Mouse (Mus musculus): ENCODE results near the gene Tnpo2. TPM values are rescaled to one million over a fixed set of nuclear protein-coding genes. Genes with fewer than 3 reads are reported as not detected.

Tnpo2 gene
- polyA plus RNA-seq, 1 experiment from 2014 or later = 64.1 TPM

DNA sequence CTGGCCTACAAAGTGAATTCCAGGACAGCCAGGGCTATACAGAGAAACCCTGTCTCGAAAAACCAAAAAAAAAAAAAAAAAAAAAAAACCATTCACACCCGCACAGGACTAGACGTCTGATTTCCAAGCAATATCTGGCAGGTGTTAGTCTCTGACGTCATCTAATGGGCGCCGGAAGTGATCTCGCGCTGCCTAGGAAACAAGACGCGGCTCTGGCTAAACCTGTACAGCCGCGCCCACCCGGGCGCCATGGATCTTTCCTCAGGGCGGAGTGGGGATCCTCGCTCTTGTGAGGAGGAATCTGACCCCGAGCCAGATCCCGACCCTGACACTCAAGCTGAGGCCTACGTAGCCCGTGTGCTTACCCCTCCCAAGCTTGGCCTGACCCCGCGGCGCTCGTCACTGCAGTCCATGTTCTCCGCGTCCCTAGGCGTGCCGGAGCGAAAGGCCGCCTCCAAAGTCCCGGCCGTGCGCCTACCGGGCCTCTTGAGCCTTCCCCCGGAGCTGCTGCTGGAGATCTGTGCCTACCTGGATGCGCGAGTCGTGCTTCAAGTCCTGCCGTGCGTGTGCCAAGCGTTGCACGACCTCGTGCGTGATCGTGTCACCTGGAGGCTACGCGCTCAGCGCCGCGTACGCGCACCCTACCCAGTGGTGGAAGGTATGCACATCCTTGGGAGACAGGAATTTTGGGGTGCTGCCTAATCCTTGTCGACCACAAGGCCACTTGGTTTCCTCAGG, 23.3 kb downstream of the Tnpo2 start, which contains the start of gene Fbxw9:
Fbxw9 (plus strand) TSS at position 177 of the 738 bp plus-strand sequence.
- ATAC-seq (replicated peaks) = peak; percentile 94
- Histone ChIP-seq H3K4me2 (replicated peaks) (peak within 1 kb of the TSS; percentile 76), H3K4me1 (peaks cover 21% of the 10 kb centered on the region), H3K27me3 (no peaks in the 10 kb centered on the region), H3K36me3 (peaks cover 24% of the 10 kb centered on the region), H3K27ac (replicated peaks) (peak within 1 kb of the TSS; percentile 55), H3K9me3 (no peaks in the 10 kb centered on the region), H3K4me3 (peak within 1 kb of the TSS; percentile 88), H3K9ac (replicated peaks) (peak within 1 kb of the TSS; percentile 70)
- WGBS = under 1% methylated on average over 52 of the region's 53 CpGs

DNA sequence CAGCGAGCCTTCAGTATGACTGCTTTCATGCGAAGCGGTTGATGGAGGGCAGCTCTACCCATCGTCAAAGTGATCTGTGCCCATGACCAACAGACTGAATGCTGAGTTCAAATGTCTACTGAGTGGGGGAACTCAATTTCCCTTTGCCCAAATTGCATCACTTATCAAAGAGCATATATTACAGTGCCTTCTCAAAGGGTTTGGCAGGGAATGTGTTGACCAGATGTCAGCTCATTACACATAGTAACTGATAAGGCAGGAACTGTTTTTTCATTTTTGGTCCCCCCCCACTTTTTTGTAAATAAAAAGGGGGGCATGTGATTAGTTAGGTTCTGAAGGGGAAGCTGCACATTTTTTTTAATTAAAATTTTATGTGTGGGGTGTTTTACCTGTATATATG, 25.9 kb downstream of the Tnpo2 start:
- no peak for ATAC-seq (replicated peaks)
- H3K27ac ChIP-seq (replicated peaks) = no peak overlapping the region
- H3K9me3 ChIP-seq = no peaks in the 10 kb centered on the region
- no peaks in the 10 kb centered on the region for H3K27me3 ChIP-seq
- no peak overlapping the region for H3K4me2 ChIP-seq (replicated peaks)
- H3K4me3 ChIP-seq = no peak overlapping the region
- WGBS = 96% methylated on average over 4 of the region's 4 CpGs
- H3K4me1 ChIP-seq = peaks cover 21% of the 10 kb centered on the region
- H3K36me3 ChIP-seq = peaks cover 19% of the 10 kb centered on the region; the same call in 1 of the 2 replicates
- H3K9ac ChIP-seq (replicated peaks) = no peak overlapping the region

DNA sequence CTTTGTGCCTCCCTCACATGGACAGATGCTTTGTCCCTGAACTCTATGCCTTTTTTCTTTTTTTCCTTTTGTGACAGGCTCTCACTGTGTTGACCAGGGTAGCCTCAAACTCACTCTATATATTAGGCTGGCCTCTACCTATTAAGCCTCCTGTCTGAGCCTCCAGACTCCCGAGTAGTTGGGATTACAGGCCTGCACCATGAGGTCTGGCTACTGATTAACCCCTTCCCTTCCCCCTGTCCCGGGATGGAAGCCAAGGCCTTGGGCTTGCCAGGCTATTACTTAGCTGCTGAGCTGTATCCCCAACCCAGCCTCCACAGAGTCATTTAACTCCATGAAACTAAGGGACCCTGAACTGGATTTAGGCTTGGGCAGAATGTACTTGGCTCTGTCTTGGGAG, 28.5 kb downstream of the Tnpo2 start:
- Histone ChIP-seq H3K27ac (replicated peaks) (no peak overlapping the region), H3K9me3 (no peaks in the 10 kb centered on the region), H3K9ac (replicated peaks) (no peak overlapping the region), H3K27me3 (no peaks in the 10 kb centered on the region), H3K36me3 (peaks cover 28% of the 10 kb centered on the region; the same call in 1 of the 2 replicates), H3K4me3 (no peak overlapping the region), H3K4me1 (peaks cover 21% of the 10 kb centered on the region), H3K4me2 (replicated peaks) (no peak overlapping the region)
- ATAC-seq (replicated peaks) = no peak
- 45% methylated on average over 2 of the region's 2 CpGs for WGBS

DNA sequence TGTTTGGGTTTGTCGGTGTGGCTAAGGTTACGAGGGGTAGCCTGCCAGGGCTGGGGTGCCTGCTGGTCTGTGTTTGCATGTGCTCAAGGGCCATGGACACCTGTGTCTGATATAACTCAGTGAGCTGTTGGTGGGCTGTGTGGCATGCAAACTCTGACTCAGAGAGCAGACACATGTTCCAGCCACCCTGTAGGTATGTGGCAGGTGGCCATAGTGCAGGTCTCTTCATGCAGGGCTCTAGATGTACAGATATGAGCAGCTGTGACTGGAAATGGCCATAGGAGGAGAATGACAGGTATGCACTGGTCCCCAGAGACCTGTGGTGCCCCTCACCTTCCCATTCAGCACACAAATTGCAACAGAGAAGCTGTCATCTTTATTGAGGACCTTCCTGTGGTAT, 30.4 kb downstream of the Tnpo2 start:
- Histone ChIP-seq H3K27ac (replicated peaks) (no peak overlapping the region), H3K9me3 (no peaks in the 10 kb centered on the region), H3K9ac (replicated peaks) (no peak overlapping the region), H3K4me3 (no peak overlapping the region), H3K36me3 (peaks cover 28% of the 10 kb centered on the region; the same call in 1 of the 2 replicates), H3K4me2 (replicated peaks) (no peak overlapping the region), H3K27me3 (no peaks in the 10 kb centered on the region), H3K4me1 (peaks cover 14% of the 10 kb centered on the region)
- 92% methylated on average over 2 of the region's 2 CpGs for WGBS
- no peak for ATAC-seq (replicated peaks)

DNA sequence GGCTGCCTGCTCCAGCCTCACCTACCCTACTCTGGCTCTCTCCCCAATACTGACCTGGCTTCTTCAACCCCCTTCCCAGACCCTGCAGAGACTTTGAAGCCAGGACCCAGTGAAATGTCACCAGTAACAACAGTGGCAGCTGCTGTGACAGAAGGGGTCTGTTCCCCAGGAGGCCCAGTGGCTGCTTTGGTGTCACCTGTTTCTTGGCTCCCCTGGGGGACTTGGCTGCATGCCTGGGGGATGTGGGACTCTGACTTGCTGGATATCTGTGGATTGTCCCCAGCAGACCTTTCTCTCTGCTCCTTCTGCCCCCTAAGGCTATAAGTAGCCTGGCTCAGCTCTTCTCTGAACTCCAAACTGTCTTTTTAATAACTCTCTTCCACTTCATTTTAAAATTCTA, 31.3 kb downstream of the Tnpo2 start, which contains the start of gene Gm5741:
Gm5741 (minus strand) TSS at position 1 of the 400 bp plus-strand sequence.
- no peak within 1 kb of the TSS for H3K9ac ChIP-seq (replicated peaks)
- H3K4me2 ChIP-seq (replicated peaks) = no peak within 1 kb of the TSS
- no peak within 1 kb of the TSS for H3K27ac ChIP-seq (replicated peaks)
- H3K4me1 ChIP-seq = peaks cover 18% of the 10 kb centered on the region
- H3K27me3 ChIP-seq = no peaks in the 10 kb centered on the region
- no peak within 1 kb of the TSS for H3K4me3 ChIP-seq
- no peak for ATAC-seq (replicated peaks)
- H3K36me3 ChIP-seq = peaks cover 24% of the 10 kb centered on the region; the same call in 1 of the 2 replicates
- H3K9me3 ChIP-seq = no peaks in the 10 kb centered on the region

DNA sequence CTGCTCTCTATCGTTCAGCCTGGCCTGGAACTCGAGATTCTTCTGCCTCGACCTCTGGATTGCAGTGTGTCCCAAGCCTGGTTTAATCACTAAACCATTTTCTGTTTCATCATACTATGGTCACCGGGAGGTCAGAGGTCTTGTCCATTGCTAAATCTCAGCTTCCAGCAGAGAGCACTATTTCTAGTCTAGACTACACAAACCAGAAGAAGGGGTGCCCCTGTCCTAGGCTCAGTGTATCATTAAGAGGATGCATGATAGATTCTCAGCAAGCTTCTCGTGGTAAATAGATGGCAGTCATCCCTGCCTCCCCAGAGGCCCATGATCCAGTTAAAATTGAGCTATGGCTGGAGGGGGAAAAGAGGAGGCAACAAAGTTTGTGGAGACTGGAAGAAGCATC, 34.3 kb downstream of the Tnpo2 start:
- Histone ChIP-seq H3K9ac (replicated peaks) (peak overlapping the region; percentile 71; the same call in 1 of the 2 replicates), H3K27ac (replicated peaks) (peak overlapping the region; percentile 96), H3K36me3 (peaks cover 42% of the 10 kb centered on the region), H3K4me3 (peak overlapping the region; percentile 81), H3K4me2 (replicated peaks) (peak overlapping the region; percentile 57), H3K9me3 (no peaks in the 10 kb centered on the region), H3K4me1 (peaks cover 21% of the 10 kb centered on the region), H3K27me3 (no peaks in the 10 kb centered on the region)
- 82% methylated on average over 5 of the region's 5 CpGs for WGBS
- no peak for ATAC-seq (replicated peaks)

DNA sequence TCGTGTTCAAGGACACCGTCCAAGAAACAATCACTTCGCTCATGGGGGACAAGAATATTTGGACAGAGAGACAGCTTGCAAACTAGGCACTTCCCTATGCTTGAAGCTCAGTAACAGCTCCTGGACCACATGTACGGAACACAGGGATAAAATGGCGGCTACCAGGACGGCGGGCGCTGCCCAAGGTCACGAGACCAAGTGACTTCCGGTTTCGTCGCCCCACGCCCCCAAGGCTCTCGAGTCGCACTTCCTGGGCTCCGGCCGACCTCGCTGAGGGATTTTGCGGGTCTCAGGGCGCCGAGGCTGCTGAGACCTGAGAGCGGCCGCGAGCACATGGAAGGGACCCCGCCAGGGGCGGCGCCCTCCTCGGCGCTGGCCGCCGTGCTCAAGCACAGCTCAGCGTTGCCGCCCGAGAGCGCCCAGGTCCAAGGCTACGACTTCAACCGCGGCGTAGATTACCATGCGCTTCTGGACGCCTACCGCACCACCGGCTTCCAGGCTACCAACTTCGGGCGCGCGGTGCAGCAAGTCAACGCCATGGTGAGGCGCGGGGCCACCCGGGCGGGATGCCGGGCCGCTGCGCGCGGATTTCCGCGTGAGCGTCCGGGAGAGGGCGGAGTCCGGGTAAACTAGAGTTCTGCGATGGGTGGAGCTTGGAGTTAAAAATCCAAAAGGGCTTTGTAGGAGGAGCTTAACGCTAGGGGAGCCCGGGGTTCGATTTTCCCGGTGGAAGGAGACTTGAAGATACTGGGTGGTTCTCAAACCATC, 35.0 kb downstream of the Tnpo2 start, which contains the start of gene Dhps:
Dhps (plus strand) TSS at position 244 of the 768 bp plus-strand sequence.
- Histone ChIP-seq H3K4me2 (replicated peaks) (peak within 1 kb of the TSS; percentile 57), H3K4me3 (peak within 1 kb of the TSS; percentile 81), H3K4me1 (peaks cover 21% of the 10 kb centered on the region), H3K9ac (replicated peaks) (peak within 1 kb of the TSS; percentile 71), H3K27ac (replicated peaks) (peak within 1 kb of the TSS; percentile 96), H3K27me3 (no peaks in the 10 kb centered on the region), H3K9me3 (no peaks in the 10 kb centered on the region), H3K36me3 (peaks cover 44% of the 10 kb centered on the region)
- WGBS = under 1% methylated on average over 68 of the region's 68 CpGs
- peak; percentile 93 for ATAC-seq (replicated peaks)

DNA sequence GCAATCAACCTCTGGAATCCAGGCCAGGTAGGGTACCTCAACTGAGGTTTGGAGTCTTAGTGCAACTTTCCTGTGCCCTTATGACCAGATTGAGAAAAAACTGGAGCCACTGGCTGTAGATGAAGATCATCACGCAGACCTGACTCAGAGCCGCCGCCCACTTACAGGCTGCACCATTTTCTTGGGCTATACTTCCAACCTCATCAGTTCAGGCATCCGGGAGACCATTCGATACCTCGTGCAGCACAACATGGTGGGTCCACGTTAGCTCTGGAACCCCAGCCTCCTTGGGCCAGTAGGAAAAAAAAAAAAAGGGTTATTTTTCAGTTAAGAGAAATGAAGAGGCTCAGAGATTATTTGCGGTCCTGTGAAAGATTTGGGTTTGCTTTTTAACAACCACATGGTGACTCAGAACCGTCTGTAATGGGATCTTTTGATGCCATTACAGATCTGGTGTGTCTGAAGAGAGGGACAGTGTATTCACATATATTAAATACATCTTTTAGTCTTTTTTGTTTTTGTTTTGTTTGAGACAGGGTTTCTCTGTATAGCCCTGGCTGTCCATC, 35.7 kb downstream of the Tnpo2 start:
- H3K4me2 ChIP-seq (replicated peaks) = peak overlapping the region; percentile 57
- peak; percentile 5; the same call in 1 of the 2 replicates for ATAC-seq (replicated peaks)
- H3K4me1 ChIP-seq = peaks cover 21% of the 10 kb centered on the region
- peak overlapping the region; percentile 81 for H3K4me3 ChIP-seq
- peak overlapping the region; percentile 96 for H3K27ac ChIP-seq (replicated peaks)
- 44% methylated on average over 9 of the region's 9 CpGs for WGBS
- H3K36me3 ChIP-seq = peaks cover 43% of the 10 kb centered on the region
- no peaks in the 10 kb centered on the region for H3K9me3 ChIP-seq
- peak overlapping the region; percentile 71 for H3K9ac ChIP-seq (replicated peaks)
- no peaks in the 10 kb centered on the region for H3K27me3 ChIP-seq

DNA sequence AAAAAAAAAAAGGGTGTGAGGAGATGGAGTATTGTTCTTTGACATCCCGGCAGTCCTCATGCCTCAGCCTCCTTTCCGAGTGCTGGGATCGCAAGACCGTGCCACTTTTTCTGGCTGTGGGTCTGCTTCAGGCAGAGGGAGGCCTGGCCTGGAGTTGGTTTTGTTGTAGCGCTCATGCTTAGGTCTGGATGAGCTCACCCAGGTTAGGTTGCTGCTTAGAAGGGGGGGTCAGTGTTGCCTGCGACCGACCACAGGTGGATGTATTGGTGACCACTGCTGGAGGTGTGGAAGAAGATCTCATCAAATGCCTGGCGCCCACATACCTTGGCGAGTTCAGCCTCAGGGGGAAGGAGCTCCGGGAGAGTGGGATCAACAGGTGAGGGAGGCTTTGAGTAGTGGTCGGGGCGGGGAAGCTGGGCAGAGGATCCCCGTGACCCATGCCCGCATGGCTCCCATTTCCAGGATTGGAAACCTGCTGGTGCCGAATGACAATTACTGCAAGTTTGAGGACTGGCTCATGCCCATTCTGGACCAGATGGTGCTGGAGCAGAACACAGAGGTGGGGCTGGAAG, 36.4 kb downstream of the Tnpo2 start:
- Histone ChIP-seq H3K9ac (replicated peaks) (no peak overlapping the region), H3K36me3 (peaks cover 43% of the 10 kb centered on the region), H3K27me3 (no peaks in the 10 kb centered on the region), H3K9me3 (no peaks in the 10 kb centered on the region), H3K4me2 (replicated peaks) (no peak overlapping the region), H3K4me3 (no peak overlapping the region), H3K27ac (replicated peaks) (no peak overlapping the region), H3K4me1 (peaks cover 21% of the 10 kb centered on the region)
- ATAC-seq (replicated peaks) = no peak
- 94% methylated on average over 15 of the region's 15 CpGs for WGBS

DNA sequence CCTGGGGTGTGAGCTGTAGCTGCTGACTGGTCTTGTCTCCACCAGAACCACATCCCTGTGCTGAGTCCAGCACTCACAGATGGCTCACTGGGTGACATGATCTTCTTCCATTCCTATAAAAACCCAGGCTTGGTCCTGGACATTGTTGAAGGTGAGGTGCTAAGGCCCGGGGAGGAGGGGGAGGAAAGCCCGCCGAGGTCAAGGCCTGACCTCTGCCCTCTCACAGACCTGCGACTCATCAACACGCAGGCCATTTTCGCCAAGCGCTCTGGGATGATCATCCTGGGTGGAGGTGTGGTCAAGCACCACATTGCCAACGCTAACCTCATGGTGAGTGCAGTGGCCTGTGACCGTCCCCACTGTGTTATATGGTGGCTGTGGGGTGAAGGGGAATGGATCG, 37.5 kb downstream of the Tnpo2 start:
- peaks cover 42% of the 10 kb centered on the region for H3K36me3 ChIP-seq
- 92% methylated on average over 10 of the region's 10 CpGs for WGBS

DNA sequence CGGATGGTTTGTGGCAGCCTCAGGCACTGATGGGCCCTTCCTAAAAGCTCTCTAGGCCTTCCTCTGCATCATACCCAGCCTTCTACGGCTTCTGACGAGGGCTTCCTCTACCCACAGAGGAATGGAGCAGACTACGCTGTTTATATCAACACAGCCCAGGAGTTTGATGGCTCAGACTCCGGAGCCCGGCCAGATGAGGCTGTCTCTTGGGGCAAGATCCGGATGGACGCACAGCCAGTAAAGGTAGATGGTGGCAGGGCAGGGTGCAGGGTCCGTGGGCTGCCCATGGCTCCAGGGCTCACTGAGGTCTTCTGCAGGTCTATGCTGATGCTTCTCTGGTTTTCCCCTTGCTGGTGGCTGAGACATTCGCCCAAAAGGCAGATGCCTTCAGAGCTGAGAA, 37.9 kb downstream of the Tnpo2 start:
- no peaks in the 10 kb centered on the region for H3K27me3 ChIP-seq
- no peak overlapping the region for H3K9ac ChIP-seq (replicated peaks)
- H3K36me3 ChIP-seq = peaks cover 42% of the 10 kb centered on the region
- peaks cover 25% of the 10 kb centered on the region for H3K4me1 ChIP-seq
- H3K4me2 ChIP-seq (replicated peaks) = no peak overlapping the region
- H3K9me3 ChIP-seq = no peaks in the 10 kb centered on the region
- no peak overlapping the region for H3K4me3 ChIP-seq
- H3K27ac ChIP-seq (replicated peaks) = no peak overlapping the region
- WGBS = 93% methylated on average over 10 of the region's 10 CpGs
- no peak for ATAC-seq (replicated peaks)

More for the DNA sequence above, 37.5 kb downstream of the Tnpo2 start:
- no peak for ATAC-seq (replicated peaks)
- Histone ChIP-seq H3K27me3 (no peaks in the 10 kb centered on the region), H3K9ac (replicated peaks) (no peak overlapping the region), H3K9me3 (no peaks in the 10 kb centered on the region), H3K27ac (replicated peaks) (no peak overlapping the region), H3K4me3 (no peak overlapping the region), H3K4me1 (peaks cover 21% of the 10 kb centered on the region), H3K4me2 (replicated peaks) (no peak overlapping the region)

Measured in forebrain, embryonic 15.5 days (tissue).